Mouse (Mus musculus): ENCODE measurements around the gene Cbr1.
A peak's percentile ranks its signal among the peaks of the same experiment; 100 is the strongest.

Gene Cbr1

GRCm38 (mm10) chr16:93605553-93605952, at the start of gene Cbr1:
Gene Cbr1, plus strand, starts transcription at chr16:93605853.
- DNase-seq (ENCODE audit: low spot score) = no peak

GRCm38 (mm10) chr16:93557646-93558045, 48.0 kb upstream of the Cbr1 start:
- no peak for DNase-seq (ENCODE audit: low spot score)

GRCm38 (mm10) chr16:93558499-93558898, 47.2 kb upstream of the Cbr1 start:
- no peak for DNase-seq (ENCODE audit: low spot score)

- no peak for DNase-seq (ENCODE audit: low spot score)
These were observed 33.3 kb upstream of the Cbr1 start for GRCm38 (mm10) chr16:93572383-93572782.

GRCm38 (mm10) chr16:93573434-93573833, 32.2 kb upstream of the Cbr1 start:
- no peak for DNase-seq (ENCODE audit: low spot score)

GRCm38 (mm10) chr16:93574521-93575191, 31.0 kb upstream of the Cbr1 start:
- DNase-seq (ENCODE audit: low spot score) = no peak

GRCm38 (mm10) chr16:93575574-93575973, 30.1 kb upstream of the Cbr1 start:
- DNase-seq (ENCODE audit: low spot score) = no peak

- DNase-seq (ENCODE audit: low spot score) = peak; percentile 82
These were observed 29.1 kb upstream of the Cbr1 start for GRCm38 (mm10) chr16:93576412-93577082.

GRCm38 (mm10) chr16:93578346-93579005, 27.2 kb upstream of the Cbr1 start:
- DNase-seq (ENCODE audit: low spot score) = no peak

- no peak for DNase-seq (ENCODE audit: low spot score)
These were observed 24.5 kb upstream of the Cbr1 start for GRCm38 (mm10) chr16:93581125-93581524.

GRCm38 (mm10) chr16:93584976-93585702, 20.5 kb upstream of the Cbr1 start:
- no peak for DNase-seq (ENCODE audit: low spot score)

- DNase-seq (ENCODE audit: low spot score) = no peak
These were observed 19.9 kb upstream of the Cbr1 start for GRCm38 (mm10) chr16:93585703-93586205.

- no peak for DNase-seq (ENCODE audit: low spot score)
These were observed 19.3 kb upstream of the Cbr1 start for GRCm38 (mm10) chr16:93586382-93586781.

- DNase-seq (ENCODE audit: low spot score) = no peak
These were observed 17.4 kb upstream of the Cbr1 start for GRCm38 (mm10) chr16:93588281-93588680.

- DNase-seq (ENCODE audit: low spot score) = no peak
These were observed 14.7 kb upstream of the Cbr1 start for GRCm38 (mm10) chr16:93590915-93591314.

GRCm38 (mm10) chr16:93591450-93592430, 13.9 kb upstream of the Cbr1 start:
- no peak for DNase-seq (ENCODE audit: low spot score)

GRCm38 (mm10) chr16:93592711-93593110, 12.9 kb upstream of the Cbr1 start:
- no peak for DNase-seq (ENCODE audit: low spot score)

GRCm38 (mm10) chr16:93593406-93593805, 12.2 kb upstream of the Cbr1 start:
- no peak for DNase-seq (ENCODE audit: low spot score)

GRCm38 (mm10) chr16:93594448-93594847, 11.2 kb upstream of the Cbr1 start:
- no peak for DNase-seq (ENCODE audit: low spot score)

- no peak for DNase-seq (ENCODE audit: low spot score)
These were observed 9.9 kb upstream of the Cbr1 start for GRCm38 (mm10) chr16:93595766-93596165.

- DNase-seq (ENCODE audit: low spot score) = no peak
These were observed 8.8 kb upstream of the Cbr1 start for GRCm38 (mm10) chr16:93596807-93597206.
